Mouse (Mus musculus): ENCODE measurements at regions not wholly inside any gene's neighbourhood (a gene's known extent, or its start where the extent isn't known, plus 50 kb on each side); places are given as distances from the start of the nearest gene placed in this dataset.

DNA sequence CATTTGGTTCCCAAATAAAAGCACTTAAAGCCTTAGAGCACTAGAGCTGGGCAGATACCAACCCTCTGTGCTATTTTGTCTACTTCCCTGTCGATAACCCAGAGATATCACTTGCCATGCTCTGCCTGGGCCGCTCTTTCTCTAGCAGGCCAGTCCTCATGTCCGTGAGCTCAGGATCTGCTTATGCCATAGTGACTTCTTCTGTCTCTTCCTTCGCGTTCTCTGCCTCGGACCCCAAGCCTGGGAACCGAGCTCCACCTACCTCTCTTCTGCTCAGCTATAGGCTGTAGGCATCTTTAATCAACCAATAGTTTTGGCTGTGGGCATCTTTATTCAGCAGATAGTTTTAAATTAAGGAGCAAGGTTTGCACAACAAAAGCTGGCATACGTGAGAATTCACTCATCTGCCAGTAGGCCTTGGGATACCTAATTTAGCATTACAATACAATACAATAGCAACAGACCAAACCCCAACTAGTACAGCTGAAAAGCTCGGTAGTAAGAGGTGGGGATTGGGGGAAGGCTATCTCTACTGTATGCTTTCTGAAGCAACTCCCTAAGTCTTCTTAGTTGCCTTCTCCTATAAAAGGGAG lies 72.0 kb upstream of the Eomes start:
- DNase-seq (ENCODE audit: low read depth, low spot score), result no peak

DNA sequence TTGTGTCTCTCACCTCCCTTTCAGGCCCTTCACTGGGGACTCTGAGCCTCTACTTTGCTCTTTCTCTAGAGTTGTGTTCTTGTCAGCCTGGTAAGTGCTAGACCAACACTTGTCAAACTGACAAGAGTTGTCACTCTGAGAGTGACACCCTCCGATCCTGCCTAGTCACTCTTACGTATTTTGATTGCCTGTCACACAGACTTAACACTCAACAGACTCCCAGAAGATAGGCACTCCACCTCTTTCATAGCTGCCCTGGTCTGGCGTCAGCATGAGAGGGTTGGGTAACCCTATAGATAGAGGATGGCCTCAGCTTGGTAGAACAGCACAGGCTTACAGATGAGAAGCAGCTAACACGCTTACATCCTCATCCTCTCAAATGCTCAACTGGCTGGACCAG lies 62.0 kb upstream of the Eomes start:
- no peak for DNase-seq (ENCODE audit: low read depth, low spot score)

DNA sequence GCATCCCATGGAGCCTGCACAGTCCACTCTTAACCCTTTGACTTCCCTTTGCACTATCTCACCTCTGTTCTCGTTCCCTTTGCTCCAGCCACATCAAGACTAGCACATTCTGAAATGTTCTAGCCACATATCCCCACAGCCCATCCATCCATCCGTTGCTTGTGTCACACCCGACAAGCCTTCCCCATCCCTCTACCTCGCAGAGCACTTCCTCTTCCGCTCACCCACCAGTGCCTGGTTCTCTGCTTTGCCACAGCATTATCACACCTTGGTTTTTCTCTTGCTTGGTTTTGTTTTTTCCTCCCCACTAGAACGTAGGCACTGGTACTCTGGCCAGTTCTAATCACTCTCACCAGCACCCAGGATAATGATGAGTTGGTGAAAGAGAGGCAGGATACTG lies 61.5 kb upstream of the Eomes start:
- DNase-seq (ENCODE audit: low read depth, low spot score), result no peak

DNA sequence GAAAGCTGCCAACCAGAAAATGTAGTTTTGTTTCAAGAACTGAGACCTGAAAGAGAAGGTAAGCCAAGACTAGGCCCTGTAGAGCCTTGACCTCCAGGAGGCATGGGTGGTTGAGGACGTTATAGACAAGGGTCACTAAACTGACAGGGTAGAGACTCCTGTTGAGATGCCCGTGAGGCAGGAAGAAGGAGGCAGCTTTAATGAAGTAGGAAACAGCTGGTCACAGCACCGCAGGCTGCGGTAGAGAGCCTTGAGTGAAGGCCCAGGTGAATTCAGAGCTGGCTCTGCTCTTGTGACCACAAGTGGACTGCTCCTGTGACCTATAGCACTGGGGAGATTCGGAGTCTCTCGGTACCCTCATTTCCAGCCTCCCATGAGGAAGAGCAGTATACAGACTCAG lies 53.7 kb upstream of the Eomes start:
- no peak for DNase-seq (ENCODE audit: low read depth, low spot score)
